Mouse (Mus musculus): ENCODE data around the gene Cadps2. TPM values are rescaled to one million over a fixed set of nuclear protein-coding genes. Genes with fewer than 3 reads are reported as not detected.

Gene Cadps2
- polyA plus RNA-seq, 1 experiment = 5.0 TPM

DNA sequence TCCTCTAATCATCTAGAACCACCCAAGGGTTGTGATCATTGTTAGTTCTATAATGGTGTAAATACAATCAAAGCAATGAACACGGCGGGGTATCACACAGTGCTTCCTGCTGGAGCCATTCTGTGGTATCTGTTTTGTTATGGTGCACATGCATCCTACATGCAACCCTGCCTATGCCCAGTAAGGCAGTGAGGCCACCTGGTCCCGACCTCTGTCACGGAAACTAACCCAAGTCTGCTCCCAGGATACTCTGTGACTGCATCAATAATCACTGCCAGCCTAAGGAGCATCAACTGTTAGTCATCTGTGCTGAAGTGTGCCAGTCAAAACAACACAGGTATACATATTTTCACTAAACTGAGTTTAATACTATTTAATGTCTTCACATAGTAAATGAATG lies 3.7 kb downstream of the Cadps2 start:
- H3K4me1 ChIP-seq (ENCODE audit: control insufficient read depth, insufficient read depth, low read length) = peaks cover 3% of the 10 kb centered on the region; the same call in 1 of the 2 replicates
- no peak for TF ChIP-seq POLR2A (IDR thresholded peaks at IDR 0.05; ENCODE audit: low read depth, low read length)
- TF ChIP-seq CTCF (conservative IDR thresholded peaks at IDR 0.05; ENCODE audit: insufficient read depth, insufficient read length, low read depth, low read length) = no peak
- 92% methylated on average over 4 of the region's 4 CpGs for WGBS
- no peak for DNase-seq
- H3K27me3 ChIP-seq (replicated peaks; ENCODE audit: control insufficient read depth, insufficient read depth, low read length) = no peaks in the 10 kb centered on the region
- no peaks in the 10 kb centered on the region for H3K36me3 ChIP-seq (ENCODE audit: control insufficient read depth, insufficient read depth, low read length)
- no peak overlapping the region for H3K27ac ChIP-seq (ENCODE audit: insufficient read depth, low read depth, low read length)
- no peak overlapping the region for H3K4me3 ChIP-seq (ENCODE audit: insufficient read depth, low read depth, low read length)

DNA sequence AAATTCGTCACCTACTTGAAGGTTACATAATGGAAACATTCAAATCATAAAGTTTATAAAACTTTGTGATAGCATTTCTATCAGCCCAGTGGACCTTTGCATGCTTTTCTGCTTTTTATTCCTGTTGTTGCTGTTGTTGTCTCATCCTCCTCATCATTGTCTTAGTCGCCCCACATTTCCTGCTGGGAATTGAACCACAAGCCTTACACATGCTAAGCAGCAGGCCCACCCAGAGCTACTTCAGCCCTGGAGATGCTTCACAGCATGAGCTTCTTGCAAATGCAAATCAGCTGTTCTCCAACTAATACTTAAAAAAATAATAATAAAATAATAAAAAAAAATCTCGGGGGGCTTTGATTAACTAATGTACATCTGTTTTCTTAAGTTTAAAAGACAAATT lies 8.5 kb downstream of the Cadps2 start:
- 63% methylated on average over 3 of the region's 3 CpGs for WGBS
- no peaks in the 10 kb centered on the region for H3K27me3 ChIP-seq (replicated peaks; ENCODE audit: control insufficient read depth, insufficient read depth, low read length)
- TF ChIP-seq POLR2A (IDR thresholded peaks at IDR 0.05; ENCODE audit: low read depth, low read length) (no peak), CTCF (conservative IDR thresholded peaks at IDR 0.05; ENCODE audit: insufficient read depth, insufficient read length, low read depth, low read length) (no peak)
- no peak overlapping the region for H3K4me3 ChIP-seq (ENCODE audit: insufficient read depth, low read depth, low read length)
- H3K36me3 ChIP-seq (ENCODE audit: control insufficient read depth, insufficient read depth, low read length) = no peaks in the 10 kb centered on the region
- H3K27ac ChIP-seq (ENCODE audit: insufficient read depth, low read depth, low read length) = no peak overlapping the region
- H3K4me1 ChIP-seq (ENCODE audit: control insufficient read depth, insufficient read depth, low read length) = no peaks in the 10 kb centered on the region
- no peak for DNase-seq

DNA sequence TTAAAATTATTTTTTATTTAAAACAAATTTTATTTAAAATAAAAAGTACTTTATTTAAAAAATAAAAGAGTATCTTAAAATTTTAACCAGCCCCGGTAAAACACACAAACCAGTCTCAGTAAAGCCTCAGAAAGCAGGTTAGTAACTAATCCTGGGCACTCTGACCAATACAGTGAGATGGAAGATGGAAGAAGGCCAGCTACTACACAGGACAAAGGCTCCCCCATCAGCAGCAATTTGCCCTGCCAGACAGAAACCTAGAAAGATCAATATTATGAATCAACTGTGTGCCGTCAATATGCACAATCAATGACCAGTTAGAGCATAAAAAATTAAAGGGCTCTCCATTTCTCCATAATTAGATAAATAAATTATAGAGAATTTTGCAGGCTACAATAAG lies 9.9 kb downstream of the Cadps2 start:
- Histone ChIP-seq H3K4me3 (ENCODE audit: insufficient read depth, low read depth, low read length) (no peak overlapping the region), H3K36me3 (ENCODE audit: control insufficient read depth, insufficient read depth, low read length) (no peaks in the 10 kb centered on the region), H3K27me3 (replicated peaks; ENCODE audit: control insufficient read depth, insufficient read depth, low read length) (no peaks in the 10 kb centered on the region), H3K27ac (ENCODE audit: insufficient read depth, low read depth, low read length) (no peak overlapping the region), H3K4me1 (ENCODE audit: control insufficient read depth, insufficient read depth, low read length) (no peaks in the 10 kb centered on the region)
- no peak for TF ChIP-seq POLR2A (IDR thresholded peaks at IDR 0.05; ENCODE audit: low read depth, low read length)
- no peak for TF ChIP-seq CTCF (conservative IDR thresholded peaks at IDR 0.05; ENCODE audit: insufficient read depth, insufficient read length, low read depth, low read length)
- DNase-seq = no peak
- 98% methylated on average over 2 of the region's 2 CpGs for WGBS

DNA sequence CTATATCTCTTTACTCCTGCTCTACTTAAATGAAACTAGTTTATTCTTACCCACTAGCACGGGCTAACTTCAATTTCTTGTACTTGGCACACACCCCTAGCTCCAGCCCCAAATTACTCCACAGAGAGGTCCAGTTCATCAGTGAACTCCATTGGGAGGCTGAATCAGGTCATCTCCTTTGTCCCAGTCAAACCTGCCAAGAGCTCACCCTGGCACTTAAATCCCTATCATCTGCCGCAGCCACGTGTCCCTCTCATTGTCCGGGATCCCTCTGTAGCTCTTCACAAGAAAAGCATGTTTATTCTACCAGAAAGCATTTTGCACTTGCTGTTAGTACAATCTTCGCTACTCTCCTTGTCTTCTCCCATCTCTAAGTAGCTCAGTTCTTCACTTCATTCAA lies 17.4 kb downstream of the Cadps2 start:
- WGBS = 92% methylated on average over 5 of the region's 5 CpGs
- Histone ChIP-seq H3K4me3 (ENCODE audit: insufficient read depth, low read depth, low read length) (no peak overlapping the region), H3K27ac (ENCODE audit: insufficient read depth, low read depth, low read length) (no peak overlapping the region), H3K36me3 (ENCODE audit: control insufficient read depth, insufficient read depth, low read length) (no peaks in the 10 kb centered on the region), H3K4me1 (ENCODE audit: control insufficient read depth, insufficient read depth, low read length) (no peaks in the 10 kb centered on the region), H3K27me3 (replicated peaks; ENCODE audit: control insufficient read depth, insufficient read depth, low read length) (no peaks in the 10 kb centered on the region)
- no peak for DNase-seq
- TF ChIP-seq POLR2A (IDR thresholded peaks at IDR 0.05; ENCODE audit: low read depth, low read length) (no peak), CTCF (conservative IDR thresholded peaks at IDR 0.05; ENCODE audit: insufficient read depth, insufficient read length, low read depth, low read length) (no peak)

DNA sequence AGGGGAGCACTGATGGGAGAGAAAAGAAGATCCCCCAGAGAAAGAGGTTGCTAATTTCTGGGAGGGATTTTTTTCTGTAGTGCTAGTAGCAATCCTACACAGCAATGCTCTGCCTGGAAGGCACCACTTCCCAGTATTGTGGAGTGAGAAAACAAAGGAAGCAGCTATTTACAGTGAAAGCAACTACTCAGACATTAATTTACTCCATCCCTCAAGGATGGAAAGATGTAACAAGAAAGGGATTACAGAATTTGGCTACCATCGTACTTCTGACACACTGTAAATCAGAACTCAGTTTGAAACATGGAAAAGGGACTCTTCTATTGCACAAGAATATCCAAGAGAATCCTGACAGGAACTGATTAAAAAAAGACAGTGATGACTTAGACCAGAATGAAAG lies 29.1 kb downstream of the Cadps2 start:
- no peaks in the 10 kb centered on the region for H3K4me1 ChIP-seq (ENCODE audit: control insufficient read depth, insufficient read depth, low read length)
- DNase-seq = no peak
- H3K27ac ChIP-seq (ENCODE audit: insufficient read depth, low read depth, low read length) = no peak overlapping the region
- WGBS = 59% methylated on average over 1 of the region's 1 CpGs
- no peak for TF ChIP-seq CTCF (conservative IDR thresholded peaks at IDR 0.05; ENCODE audit: insufficient read depth, insufficient read length, low read depth, low read length)
- no peak for TF ChIP-seq POLR2A (IDR thresholded peaks at IDR 0.05; ENCODE audit: low read depth, low read length)
- no peaks in the 10 kb centered on the region for H3K27me3 ChIP-seq (replicated peaks; ENCODE audit: control insufficient read depth, insufficient read depth, low read length)
- H3K36me3 ChIP-seq (ENCODE audit: control insufficient read depth, insufficient read depth, low read length) = no peaks in the 10 kb centered on the region
- H3K4me3 ChIP-seq (ENCODE audit: insufficient read depth, low read depth, low read length) = no peak overlapping the region

DNA sequence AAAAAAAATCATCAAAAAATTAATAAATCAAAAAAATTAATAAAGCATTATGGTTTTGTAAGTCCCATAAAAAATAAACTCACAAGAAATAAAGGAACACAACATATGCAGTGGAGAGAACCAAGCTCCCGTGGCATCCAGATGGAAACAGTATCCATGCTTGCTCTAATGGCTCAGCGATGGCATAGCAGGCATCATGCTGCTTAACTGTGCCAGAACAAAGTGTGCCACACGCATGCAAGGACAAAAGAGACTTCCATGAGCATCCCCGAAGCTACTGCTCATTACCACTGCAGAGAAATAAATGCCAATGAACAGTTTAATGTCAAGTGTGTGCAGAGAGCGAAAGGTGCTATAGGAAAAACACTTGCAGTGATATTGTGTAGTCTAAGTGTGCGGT lies 29.9 kb downstream of the Cadps2 start:
- Histone ChIP-seq H3K27me3 (replicated peaks; ENCODE audit: control insufficient read depth, insufficient read depth, low read length) (no peaks in the 10 kb centered on the region), H3K4me3 (ENCODE audit: insufficient read depth, low read depth, low read length) (no peak overlapping the region), H3K4me1 (ENCODE audit: control insufficient read depth, insufficient read depth, low read length) (no peaks in the 10 kb centered on the region), H3K27ac (ENCODE audit: insufficient read depth, low read depth, low read length) (no peak overlapping the region), H3K36me3 (ENCODE audit: control insufficient read depth, insufficient read depth, low read length) (no peaks in the 10 kb centered on the region)
- WGBS = 95% methylated on average over 6 of the region's 6 CpGs
- no peak for DNase-seq
- no peak for TF ChIP-seq POLR2A (IDR thresholded peaks at IDR 0.05; ENCODE audit: low read depth, low read length)
- no peak for TF ChIP-seq CTCF (conservative IDR thresholded peaks at IDR 0.05; ENCODE audit: insufficient read depth, insufficient read length, low read depth, low read length)

DNA sequence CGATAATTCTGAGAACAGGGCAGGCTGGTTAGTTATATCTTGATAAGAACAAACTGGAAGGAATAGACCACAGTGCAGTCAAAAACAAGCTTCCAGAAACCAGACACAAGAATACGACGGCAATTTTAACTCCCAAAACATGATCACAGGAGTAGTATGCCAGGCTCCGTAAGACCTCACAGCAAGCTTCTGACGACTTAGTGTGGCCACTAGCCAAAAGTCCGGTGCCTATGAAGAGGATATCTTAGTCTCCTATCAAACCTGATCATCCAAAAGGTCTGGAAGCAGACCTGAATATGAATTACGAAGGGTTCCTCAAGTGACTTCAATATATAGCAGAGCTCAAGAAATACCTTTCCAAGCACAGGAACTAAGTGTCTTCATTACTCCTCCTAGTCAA lies 33.9 kb downstream of the Cadps2 start:
- no peaks in the 10 kb centered on the region for H3K36me3 ChIP-seq (ENCODE audit: control insufficient read depth, insufficient read depth, low read length)
- no peak for DNase-seq
- H3K27ac ChIP-seq (ENCODE audit: insufficient read depth, low read depth, low read length) = no peak overlapping the region
- TF ChIP-seq CTCF (conservative IDR thresholded peaks at IDR 0.05; ENCODE audit: insufficient read depth, insufficient read length, low read depth, low read length) (no peak), POLR2A (IDR thresholded peaks at IDR 0.05; ENCODE audit: low read depth, low read length) (no peak)
- H3K27me3 ChIP-seq (replicated peaks; ENCODE audit: control insufficient read depth, insufficient read depth, low read length) = no peaks in the 10 kb centered on the region
- no peak overlapping the region for H3K4me3 ChIP-seq (ENCODE audit: insufficient read depth, low read depth, low read length)
- H3K4me1 ChIP-seq (ENCODE audit: control insufficient read depth, insufficient read depth, low read length) = no peaks in the 10 kb centered on the region
- WGBS = 90% methylated on average over 7 of the region's 7 CpGs

DNA sequence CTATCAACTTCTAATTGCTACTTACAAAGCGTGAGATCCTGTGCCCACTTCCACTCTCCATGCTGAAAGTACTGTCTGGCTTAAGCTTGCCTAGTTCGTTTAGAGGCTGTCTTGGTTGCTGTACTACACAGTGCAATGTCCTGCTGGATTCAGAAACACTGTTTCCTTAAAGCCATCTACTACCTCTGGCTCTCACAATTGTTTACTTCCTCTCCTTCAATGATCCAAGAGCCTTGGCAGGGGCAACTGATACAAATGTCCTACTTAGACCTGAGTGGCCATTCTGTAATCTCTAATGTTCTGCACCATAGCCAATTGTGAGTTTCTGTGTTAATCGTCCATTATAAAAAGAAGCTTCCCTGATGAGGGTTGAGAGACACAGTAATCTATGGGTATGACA lies 47.4 kb downstream of the Cadps2 start:
- DNase-seq = no peak
- Histone ChIP-seq H3K4me3 (ENCODE audit: insufficient read depth, low read depth, low read length) (no peak overlapping the region), H3K27ac (ENCODE audit: insufficient read depth, low read depth, low read length) (no peak overlapping the region), H3K36me3 (ENCODE audit: control insufficient read depth, insufficient read depth, low read length) (no peaks in the 10 kb centered on the region), H3K27me3 (replicated peaks; ENCODE audit: control insufficient read depth, insufficient read depth, low read length) (no peaks in the 10 kb centered on the region), H3K4me1 (ENCODE audit: control insufficient read depth, insufficient read depth, low read length) (no peaks in the 10 kb centered on the region)
- TF ChIP-seq CTCF (conservative IDR thresholded peaks at IDR 0.05; ENCODE audit: insufficient read depth, insufficient read length, low read depth, low read length) = no peak
- 73% methylated on average over 3 of the region's 3 CpGs for WGBS

Data from kidney, adult 2 months (tissue).